Mouse (Mus musculus) cerebellum, postnatal 10 days (tissue): ENCODE measurements around the gene Cldn7.
"Not testable (repeated sequence)": the region's sequence is repeated elsewhere in the genome, so short reads cannot be mapped to it uniquely, and the experiment has no call there.

Source experiments
- DNase-seq, 2 experiments: peaks; one replicate each; pipeline ENCODE4 v3.0.0; 2021; ENCODE audit warnings: mixed read lengths in 2 of 2

The Cldn7 gene

GRCm38 (mm10) chr11:69934169-69934568, 30.4 kb upstream of the Cldn7 start:
- DNase-seq: peak; percentile 98 to 99

- DNase-seq: no peak
Measured at GRCm38 (mm10) chr11:69934681-69935080, 29.9 kb upstream of the Cldn7 start.

GRCm38 (mm10) chr11:69935137-69935879, 29.3 kb upstream of the Cldn7 start, which contains the start of gene Ybx2:
Gene Ybx2 (plus strand): TSS chr11:69935796.
- peak; percentile 99 for DNase-seq

- peak; percentile 70 to 73 for DNase-seq
Measured at GRCm38 (mm10) chr11:69936156-69936555, 28.4 kb upstream of the Cldn7 start.

- DNase-seq: peak; percentile 51 to 61
Measured at GRCm38 (mm10) chr11:69936714-69937347, 27.7 kb upstream of the Cldn7 start.

GRCm38 (mm10) chr11:69937385-69937784, 27.2 kb upstream of the Cldn7 start:
- DNase-seq: peak in 1 of 2 experiments; percentile 52

GRCm38 (mm10) chr11:69937834-69938233, 26.7 kb upstream of the Cldn7 start:
- DNase-seq: no peak

- DNase-seq: no peak
Measured at GRCm38 (mm10) chr11:69938401-69938979, 26.1 kb upstream of the Cldn7 start.

- no peak for DNase-seq
Measured at GRCm38 (mm10) chr11:69939181-69939580, 25.4 kb upstream of the Cldn7 start.

- no peak for DNase-seq
Measured at GRCm38 (mm10) chr11:69939731-69940130, 24.8 kb upstream of the Cldn7 start.

- DNase-seq: peak; percentile 89 to 91
Measured at GRCm38 (mm10) chr11:69940962-69941361, 23.6 kb upstream of the Cldn7 start.

GRCm38 (mm10) chr11:69945216-69945615, 19.4 kb upstream of the Cldn7 start:
- no peak for DNase-seq

GRCm38 (mm10) chr11:69945997-69946891, 18.3 kb upstream of the Cldn7 start:
- no peak for DNase-seq

- DNase-seq: peak; percentile 58 to 62
Measured at GRCm38 (mm10) chr11:69947337-69948065, 17.1 kb upstream of the Cldn7 start.

GRCm38 (mm10) chr11:69948066-69948762, 16.4 kb upstream of the Cldn7 start, which contains the start of gene Slc2a4:
Gene Slc2a4 (minus strand): TSS chr11:69948188.
- DNase-seq: peak; percentile 94 to 96

GRCm38 (mm10) chr11:69948763-69949150, 15.8 kb upstream of the Cldn7 start:
- DNase-seq: peak; percentile 92 to 96

- DNase-seq: no peak
Measured at GRCm38 (mm10) chr11:69950807-69951459, 13.6 kb upstream of the Cldn7 start.

- no peak for DNase-seq
Measured at GRCm38 (mm10) chr11:69952274-69952673, 12.3 kb upstream of the Cldn7 start.

GRCm38 (mm10) chr11:69953267-69953915, 11.2 kb upstream of the Cldn7 start:
- no peak for DNase-seq

GRCm38 (mm10) chr11:69955618-69956017, 9.0 kb upstream of the Cldn7 start:
- DNase-seq: not testable (repeated sequence)
